Mouse (Mus musculus): ENCODE measurements around the gene Amy2a4.
"Not testable (repeated sequence)": the region's sequence is repeated elsewhere in the genome, so short reads cannot be mapped to it uniquely, and the experiment has no call there.

Amy2a4 gene

DNA sequence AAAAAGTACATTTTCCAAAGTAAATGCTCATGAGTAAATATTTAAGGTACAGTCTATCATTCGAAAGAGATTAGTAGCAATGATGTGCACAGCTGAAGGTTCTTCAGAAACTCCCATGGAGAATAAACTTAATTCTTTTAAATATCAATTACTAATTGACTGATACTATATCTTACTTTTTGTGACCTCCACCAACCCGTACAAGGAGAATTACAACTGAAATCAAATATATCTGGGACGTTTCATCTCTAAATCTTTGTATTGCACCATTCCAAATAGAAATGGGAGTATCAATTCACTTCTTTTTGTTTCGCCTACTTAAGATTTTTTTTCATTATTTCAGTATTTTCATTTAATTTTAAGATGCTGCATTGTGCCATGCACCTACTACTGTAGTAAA lies at the start of gene Amy2a4:
Gene Amy2a4 (minus strand): TSS at position 101 of the 400 bp plus-strand sequence.
- DNase-seq: not testable (repeated sequence)

- not testable (repeated sequence) for DNase-seq
These were observed 32.7 kb upstream of the Amy2a4 start, which contains the start of gene Amy2a3 for GRCm38 (mm10) chr3:113323952-113324351. Gene Amy2a3 (minus strand): TSS chr3:113324052.

DNA sequence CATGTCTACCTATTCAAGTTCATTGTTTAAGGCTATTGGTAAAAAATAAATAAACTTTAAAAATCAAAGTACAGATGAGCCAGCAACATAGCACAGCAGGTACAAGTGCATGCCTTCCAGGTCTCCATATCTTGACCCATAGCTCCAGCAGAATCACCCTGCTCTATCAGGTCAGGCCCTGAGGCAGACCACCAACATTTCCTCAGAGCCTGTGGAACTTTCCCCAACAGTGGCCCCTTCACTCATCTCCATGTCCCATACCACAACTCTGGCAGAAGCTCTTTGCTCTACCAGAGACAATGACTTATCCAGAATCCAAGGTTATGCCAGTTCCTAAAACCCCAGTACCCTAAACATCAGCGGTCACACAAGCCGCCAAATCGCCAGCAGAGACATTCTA lies 21.7 kb upstream of the Amy2a4 start:
- DNase-seq: not testable (repeated sequence)

DNA sequence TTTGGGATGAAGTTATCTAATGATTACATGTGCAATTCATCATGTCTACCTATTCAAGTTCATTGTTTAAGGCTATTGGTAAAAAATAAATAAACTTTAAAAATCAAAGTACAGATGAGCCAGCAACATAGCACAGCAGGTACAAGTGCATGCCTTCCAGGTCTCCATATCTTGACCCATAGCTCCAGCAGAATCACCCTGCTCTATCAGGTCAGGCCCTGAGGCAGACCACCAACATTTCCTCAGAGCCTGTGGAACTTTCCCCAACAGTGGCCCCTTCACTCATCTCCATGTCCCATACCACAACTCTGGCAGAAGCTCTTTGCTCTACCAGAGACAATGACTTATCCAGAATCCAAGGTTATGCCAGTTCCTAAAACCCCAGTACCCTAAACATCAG lies 11.0 kb downstream of the Amy2a4 start:
- not testable (repeated sequence) for DNase-seq

- not testable (repeated sequence) for DNase-seq
These were observed 11.7 kb downstream of the Amy2a4 start for GRCm38 (mm10) chr3:113279586-113279985.

GRCm38 (mm10) chr3:113258737-113259136 lies 32.5 kb downstream of the Amy2a4 start, which contains the start of gene Amy2a5:
Gene Amy2a5 (minus strand): TSS chr3:113258837.
- DNase-seq: not testable (repeated sequence)
